Mouse (Mus musculus) spleen, adult 2 months (tissue): ENCODE measurements around the gene Apcs. TPM values are rescaled to one million over a fixed set of nuclear protein-coding genes. Genes with fewer than 3 reads are reported as not detected.

Experiments used
- DNase-seq, 2 experiments: peaks; one replicate each; pipeline versions ENCODE4 v3.0.0 to v3.0.0-alpha.2; 2012 to 2021; ENCODE audit warnings: low spot score in 2 of 2, low read depth in 1 of 2
- H3K27ac ChIP-seq: fragments of 200-500 bp; 2 replicates; pipeline ENCODE4 v1.5.1; 2012; ENCODE audit warnings: low read length, inconsistent platforms; ENCODE audit not compliant: insufficient read depth
- H3K27me3 ChIP-seq: fragments of 200-500 bp; 2 replicates; pipeline ENCODE4 v1.6.1; 2012; ENCODE audit warnings: mild to moderate bottlenecking, moderate library complexity, low read length, inconsistent platforms; ENCODE audit not compliant: control insufficient read depth, insufficient read depth
- H3K36me3 ChIP-seq: fragments of 200-500 bp; 2 replicates; pipeline ENCODE4 v1.6.1; 2012; ENCODE audit warnings: mild to moderate bottlenecking, low read length, inconsistent platforms; ENCODE audit not compliant: control insufficient read depth, insufficient read depth
- H3K4me1 ChIP-seq: fragments of 200-500 bp; 2 replicates; pipeline ENCODE4 v1.6.1; 2011; ENCODE audit warnings: inconsistent platforms; ENCODE audit not compliant: control insufficient read depth, insufficient read depth, insufficient read length
- H3K4me3 ChIP-seq: fragments of 200-500 bp; 2 replicates; pipeline ENCODE4 v1.5.1; 2011; ENCODE audit warnings: mild to moderate bottlenecking, inconsistent platforms; ENCODE audit not compliant: insufficient read depth, insufficient read length; ENCODE audit errors: extremely low read depth
- CTCF ChIP-seq: fragments of 200-500 bp; IDR thresholded peaks from 2 replicates; pipeline ENCODE4 v1.5.1; 2011; ENCODE audit warnings: mild to moderate bottlenecking, inconsistent platforms; ENCODE audit not compliant: insufficient read depth, insufficient read length, insufficient replicate concordance; ENCODE audit errors: extremely low read depth
- POLR2A ChIP-seq: fragments of 200-500 bp; IDR thresholded peaks from 2 replicates; pipeline ENCODE4 v1.6.1; 2011; ENCODE audit warnings: low read depth, low read length, inconsistent platforms
- WGBS: fragments of 180-500 bp; shearing (Covaris S2); methylation state at CpG from one replicate; pipeline ENCODE4 v1.1.7; 2018; 5-methylcytosine and 5-hydroxymethylcytosine counted together
- polyA plus RNA-seq: library from polyadenylated mRNA; depleted of rRNA; stranded (reverse); fragments of >200 nt; gene quantifications from 2 replicates; pipeline ENCODE4 v1.2.3, GENCODE M21; 2012; rRNA removed

Gene Apcs
- polyA plus RNA-seq = not detected in 2 replicates

DNA sequence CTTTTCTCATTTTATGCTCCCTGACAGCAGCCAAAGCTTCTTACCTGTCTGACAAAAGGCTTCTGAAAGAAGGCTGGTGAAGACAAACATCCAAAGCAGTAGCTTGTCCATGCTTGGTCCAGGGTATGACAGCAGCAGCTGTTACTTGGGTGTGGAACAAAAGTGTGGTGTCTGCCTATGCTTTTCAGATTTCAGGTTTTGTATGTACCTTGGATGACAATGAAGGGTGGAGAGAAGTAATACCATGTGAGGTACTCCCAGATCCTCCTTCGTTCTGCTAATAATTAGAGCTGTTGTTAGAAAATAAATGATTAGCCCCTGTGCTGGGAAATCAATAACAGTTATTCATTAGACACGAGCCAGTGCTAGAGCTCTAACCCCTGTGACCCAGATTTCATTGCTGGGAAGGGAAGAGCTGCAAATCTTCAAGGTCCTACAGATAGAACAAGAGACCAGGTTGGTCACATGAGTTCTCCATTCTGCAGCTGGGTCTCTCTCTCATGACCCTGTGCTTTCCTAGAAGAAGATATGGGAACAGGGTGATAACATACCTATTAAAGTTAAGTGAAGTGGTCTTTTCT is at the start of gene Apcs:
Gene Apcs (minus strand): TSS at position 265 of the 581 bp plus-strand sequence.
- DNase-seq = no peak
- WGBS = 62% methylated on average over 2 of the region's 2 CpGs

DNA sequence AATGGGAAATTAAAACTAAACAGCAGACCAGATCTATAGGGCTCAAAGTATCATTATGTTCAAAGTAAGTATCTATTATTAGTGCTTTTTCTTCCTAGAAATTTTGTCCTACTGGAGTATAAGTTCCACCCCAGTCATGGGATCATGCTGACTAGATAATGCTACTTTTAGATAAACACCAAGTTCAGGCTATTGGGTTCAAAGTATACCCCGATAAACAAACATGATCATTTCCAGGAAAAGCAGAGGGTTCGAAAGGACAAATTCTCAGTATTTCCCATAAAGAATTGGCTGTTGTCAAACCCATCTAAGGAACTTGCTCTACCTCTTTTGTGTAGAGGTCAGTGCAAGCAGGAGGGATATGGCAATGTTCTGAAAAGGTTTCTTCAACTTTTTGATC is 37.4 kb upstream of the Apcs start:
- 92% methylated on average over 2 of the region's 2 CpGs for WGBS

More for the DNA sequence above, at the start of gene Apcs:
- Histone ChIP-seq H3K4me3 (no peak within 1 kb of the TSS), H3K36me3 (no peaks in the 10 kb centered on the region), H3K27ac (no peak within 1 kb of the TSS), H3K27me3 (no peaks in the 10 kb centered on the region), H3K4me1 (no peaks in the 10 kb centered on the region)
- TF ChIP-seq CTCF = no peak
- no peak for TF ChIP-seq POLR2A

DNA sequence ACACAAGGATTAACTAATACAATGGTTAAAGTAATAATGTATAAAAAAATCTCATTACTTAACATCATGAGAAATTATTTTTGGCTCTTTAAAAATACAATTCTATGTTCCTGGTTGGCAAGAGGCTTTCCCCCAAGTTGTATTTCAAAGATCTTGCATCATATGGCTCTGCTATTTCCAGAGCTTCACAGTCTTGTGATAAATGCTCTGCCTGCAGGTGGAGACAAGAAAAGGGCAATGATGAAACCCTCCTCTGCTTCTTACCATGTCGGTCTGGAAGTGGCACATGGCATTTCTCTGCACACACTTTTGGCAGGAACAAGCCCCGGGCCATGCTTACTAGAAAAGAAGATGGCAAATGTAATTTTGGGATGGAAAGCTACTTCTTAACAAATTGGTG is 23.6 kb upstream of the Apcs start:
- TF ChIP-seq CTCF = no peak
- no peak for TF ChIP-seq POLR2A
- 78% methylated on average over 2 of the region's 2 CpGs for WGBS
- no peaks in the 10 kb centered on the region for H3K36me3 ChIP-seq
- DNase-seq = no peak
- H3K4me3 ChIP-seq = no peak overlapping the region
- H3K4me1 ChIP-seq = no peaks in the 10 kb centered on the region
- no peak overlapping the region for H3K27ac ChIP-seq
- H3K27me3 ChIP-seq = no peaks in the 10 kb centered on the region

More for the DNA sequence above, 37.4 kb upstream of the Apcs start:
- Histone ChIP-seq H3K27me3 (no peaks in the 10 kb centered on the region), H3K4me1 (no peaks in the 10 kb centered on the region), H3K36me3 (no peaks in the 10 kb centered on the region), H3K4me3 (no peak overlapping the region), H3K27ac (no peak overlapping the region)
- DNase-seq = no peak
- TF ChIP-seq POLR2A = no peak
- TF ChIP-seq CTCF = no peak

DNA sequence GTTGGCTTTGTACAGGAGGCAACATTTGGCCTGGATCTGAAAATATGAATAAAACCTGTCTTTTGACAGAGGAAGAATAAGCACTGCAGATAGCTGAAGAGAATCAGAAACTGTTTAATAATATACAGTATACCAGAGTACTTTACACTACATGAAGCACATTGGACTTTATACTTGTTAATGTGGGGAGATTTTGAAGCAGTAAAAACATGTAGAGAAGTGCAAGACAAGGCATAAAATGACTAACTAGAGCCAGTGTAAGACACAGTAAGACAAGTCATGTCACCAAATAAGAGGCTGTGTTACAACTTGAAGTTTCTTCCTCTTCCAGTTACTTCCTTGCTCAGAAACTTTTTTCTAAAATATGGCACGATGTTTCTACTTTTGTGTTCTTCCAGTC is 22.3 kb upstream of the Apcs start:
- H3K4me1 ChIP-seq = no peaks in the 10 kb centered on the region
- no peak for DNase-seq
- H3K36me3 ChIP-seq = no peaks in the 10 kb centered on the region
- no peak overlapping the region for H3K27ac ChIP-seq
- 54% methylated on average over 1 of the region's 1 CpGs for WGBS
- no peak for TF ChIP-seq POLR2A
- TF ChIP-seq CTCF = no peak
- no peak overlapping the region for H3K4me3 ChIP-seq
- no peaks in the 10 kb centered on the region for H3K27me3 ChIP-seq

DNA sequence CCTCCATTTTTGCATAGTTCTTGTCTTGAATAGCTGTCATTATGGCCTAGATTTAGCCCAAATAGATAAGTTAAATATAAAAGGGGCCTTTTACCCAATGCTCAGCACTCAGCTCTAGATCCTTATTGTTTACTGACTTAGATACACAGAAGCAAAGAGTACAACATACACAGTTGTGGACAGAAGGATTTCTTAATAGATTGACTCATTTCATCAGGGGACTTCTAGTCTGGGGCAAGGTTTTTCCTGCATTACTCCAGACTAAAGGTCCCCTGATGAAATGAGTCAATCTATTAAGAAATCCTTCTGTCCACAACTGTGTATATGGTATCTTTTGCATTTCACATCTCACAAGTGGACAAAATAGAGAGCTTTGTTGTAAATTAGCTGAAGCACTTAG is 8.5 kb upstream of the Apcs start:
- TF ChIP-seq CTCF (no peak), POLR2A (no peak)
- no peaks in the 10 kb centered on the region for H3K36me3 ChIP-seq
- H3K27me3 ChIP-seq = no peaks in the 10 kb centered on the region
- no peaks in the 10 kb centered on the region for H3K4me1 ChIP-seq
- no peak for DNase-seq
- H3K27ac ChIP-seq = no peak overlapping the region
- no peak overlapping the region for H3K4me3 ChIP-seq

DNA sequence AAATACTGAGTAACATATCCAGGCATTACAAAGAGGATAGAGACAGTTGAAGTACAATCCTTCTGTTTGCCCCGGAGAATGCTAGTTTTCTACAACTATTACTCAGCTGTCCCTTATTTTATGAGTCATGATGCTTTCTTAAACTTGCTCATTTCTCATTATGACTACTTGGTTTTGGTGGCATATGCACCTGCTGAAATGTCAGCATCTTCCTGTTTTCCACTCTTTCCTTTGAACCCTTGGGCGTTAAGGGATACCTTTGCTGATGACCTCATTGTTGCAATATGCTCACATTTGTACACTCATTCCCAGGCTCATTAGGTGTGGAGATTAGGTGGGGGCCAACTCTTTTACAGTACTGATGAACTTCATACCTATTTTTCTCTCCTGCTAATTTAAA is 594 bp upstream of the Apcs start:
- Histone ChIP-seq H3K27ac (no peak overlapping the region), H3K27me3 (no peaks in the 10 kb centered on the region), H3K36me3 (no peaks in the 10 kb centered on the region), H3K4me3 (no peak overlapping the region), H3K4me1 (no peaks in the 10 kb centered on the region)
- DNase-seq = no peak
- WGBS = 76% methylated on average over 2 of the region's 2 CpGs
- no peak for TF ChIP-seq POLR2A

DNA sequence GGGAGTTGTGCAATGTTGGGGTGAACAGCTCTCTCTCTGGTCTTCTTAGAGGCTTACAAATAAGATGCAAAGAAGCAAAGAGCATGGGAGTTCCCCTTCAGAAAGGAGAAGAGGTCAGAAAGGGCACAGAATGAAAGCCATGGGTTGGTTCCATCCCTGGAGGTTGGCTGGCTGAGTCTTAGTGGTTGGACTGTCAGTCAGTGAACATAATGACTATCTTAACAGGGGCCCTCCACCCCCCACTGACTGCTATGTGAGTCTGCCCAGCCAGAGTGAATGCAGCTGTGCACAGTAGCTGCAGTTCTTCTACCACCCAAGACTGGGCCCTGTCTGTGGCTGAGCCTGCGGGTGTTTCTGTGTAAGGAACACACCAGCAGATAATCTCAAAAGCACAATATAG is 18.2 kb downstream of the Apcs start:
- no peaks in the 10 kb centered on the region for H3K27me3 ChIP-seq
- 88% methylated on average over 1 of the region's 1 CpGs for WGBS
- no peak overlapping the region for H3K4me3 ChIP-seq
- TF ChIP-seq POLR2A (no peak), CTCF (no peak)
- H3K27ac ChIP-seq = no peak overlapping the region
- no peaks in the 10 kb centered on the region for H3K4me1 ChIP-seq
- no peak for DNase-seq
- H3K36me3 ChIP-seq = no peaks in the 10 kb centered on the region

DNA sequence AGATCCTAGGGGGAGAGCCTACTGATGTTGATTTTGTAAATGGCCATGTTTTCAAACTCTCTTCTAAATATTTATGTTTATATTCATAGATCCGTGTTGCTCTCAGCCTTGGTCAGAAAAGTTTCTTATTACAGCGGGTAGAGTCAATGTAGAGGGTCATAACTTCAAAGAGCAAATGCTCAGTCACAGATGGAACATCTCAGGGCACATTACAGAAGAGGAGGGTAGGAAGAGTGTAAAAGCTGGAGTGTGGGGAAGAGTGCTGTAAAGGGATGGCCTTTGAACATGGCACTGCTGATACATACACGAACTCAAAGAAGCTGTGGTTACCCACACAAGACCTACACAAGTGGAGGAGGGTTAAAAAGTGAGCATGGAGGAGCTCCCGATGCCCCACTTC is 19.6 kb downstream of the Apcs start:
- no peak overlapping the region for H3K27ac ChIP-seq
- WGBS = 74% methylated on average over 4 of the region's 4 CpGs

More for the DNA sequence above, 19.6 kb downstream of the Apcs start:
- H3K4me3 ChIP-seq = no peak overlapping the region
- H3K36me3 ChIP-seq = no peaks in the 10 kb centered on the region
- no peaks in the 10 kb centered on the region for H3K27me3 ChIP-seq
- TF ChIP-seq POLR2A (no peak), CTCF (no peak)
- DNase-seq = no peak
- H3K4me1 ChIP-seq = no peaks in the 10 kb centered on the region
